Mouse (Mus musculus) CH12.LX (cell line): ENCODE data around the gene Plcg2. TPM values are rescaled to one million over a fixed set of nuclear protein-coding genes. Genes with fewer than 3 reads are reported as not detected.

Source experiments
- DNase-seq: peaks from one replicate; pipeline ENCODE4 v3.0.0-alpha.2; 2013; ENCODE audit errors: extremely low read depth
- H3K27ac ChIP-seq: 2 replicates; pipeline ENCODE4 v1.5.1; 2012; ENCODE audit warnings: low read depth, mild to moderate bottlenecking, control low read depth, moderate library complexity; ENCODE audit not compliant: insufficient read depth
- H3K27me3 ChIP-seq: replicated peaks from 2 replicates; pipeline ENCODE3; 2012; ENCODE audit warnings: inconsistent platforms
- H3K36me3 ChIP-seq, 2 experiments: replicated peaks in 1 of 2; 2 replicates each; pipeline versions ENCODE3 to v1.6.1; 2012; ENCODE audit warnings: inconsistent platforms in 1 of 2, low read length in 1 of 2, mild to moderate bottlenecking in 1 of 2, mixed read lengths in 1 of 2, moderate library complexity in 1 of 2; ENCODE audit not compliant: control insufficient read depth in 1 of 2, insufficient read depth in 1 of 2
- H3K4me1 ChIP-seq, 2 experiments: 2 replicates each; pipeline ENCODE4 v1.6.1; 2012; ENCODE audit warnings: inconsistent platforms in 1 of 2, moderate library complexity in 1 of 2; ENCODE audit not compliant: insufficient read depth in 2 of 2, control insufficient read depth in 1 of 2
- H3K4me2 ChIP-seq: 2 replicates; pipeline ENCODE4 v1.6.1; 2012; ENCODE audit warnings: low read depth, mild to moderate bottlenecking, control low read depth; ENCODE audit not compliant: poor library complexity, insufficient read depth, severe bottlenecking
- H3K4me3 ChIP-seq, 3 experiments: fragments of 150-350 bp in 1 of 3; sonication (generic) in 1 of 3; replicated peaks in 1 of 3; 2 replicates each; pipeline versions ENCODE3 to v1.5.1; 2011 to 2012; ENCODE audit warnings: low read depth in 2 of 3, low read length in 2 of 3, mild to moderate bottlenecking in 2 of 3, moderate library complexity in 2 of 3, control low read depth in 1 of 3, improper control_type of control experiment in 1 of 3, inconsistent platforms in 1 of 3, mixed read lengths in 1 of 3; ENCODE audit not compliant: poor library complexity in 1 of 3
- H3K79me2 ChIP-seq: replicated peaks from 2 replicates; pipeline ENCODE4 v1.6.1; 2012; ENCODE audit warnings: mild to moderate bottlenecking, moderate library complexity; ENCODE audit not compliant: control insufficient read depth, poor library complexity, insufficient read depth, severe bottlenecking; ENCODE audit errors: extremely low read depth
- H3K9ac ChIP-seq: 2 replicates; pipeline ENCODE4 v1.6.1; 2012; ENCODE audit warnings: low read depth, mild to moderate bottlenecking, control low read depth, moderate library complexity; ENCODE audit not compliant: insufficient read depth
- H3K9me3 ChIP-seq: replicated peaks from 2 replicates; pipeline ENCODE3; 2012; ENCODE audit warnings: low read length, inconsistent platforms, mixed read lengths
- BHLHE40 ChIP-seq: IDR thresholded peaks from 2 replicates; pipeline ENCODE4 v1.6.1; 2011; ENCODE audit warnings: mild to moderate bottlenecking, low read depth, low read length, improper control_type of control experiment
- CHD1 ChIP-seq: IDR thresholded peaks from 2 replicates; pipeline ENCODE4 v1.6.1; 2012; ENCODE audit warnings: low read depth, low read length, improper control_type of control experiment, inconsistent platforms
- CTCF ChIP-seq, 2 experiments: IDR thresholded peaks in 1 of 2; conservative IDR thresholded peaks in 1 of 2; 2 replicates each; pipeline ENCODE4 v1.5.1; 2011 to 2012; ENCODE audit warnings: low read depth in 2 of 2, low read length in 2 of 2, improper control_type of control experiment in 1 of 2, inconsistent platforms in 1 of 2, mild to moderate bottlenecking in 1 of 2, moderate library complexity in 1 of 2
- ELF1 ChIP-seq: IDR thresholded peaks from 2 replicates; pipeline ENCODE4 v1.6.1; 2014; ENCODE audit warnings: low read depth, mild to moderate bottlenecking, inconsistent platforms, low read length, improper control_type of control experiment
- ETS1 ChIP-seq: conservative IDR thresholded peaks from 2 replicates; pipeline ENCODE4 v1.6.1; 2012; ENCODE audit warnings: low read depth, mild to moderate bottlenecking, inconsistent platforms, low read length, improper control_type of control experiment, moderate library complexity
- GABPA ChIP-seq: IDR thresholded peaks from 2 replicates; pipeline ENCODE4 v1.6.1; 2012; ENCODE audit warnings: low read depth, low read length, improper control_type of control experiment, inconsistent platforms; ENCODE audit not compliant: insufficient replicate concordance
- HCFC1 ChIP-seq: IDR thresholded peaks from 2 replicates; pipeline ENCODE4 v1.6.1; 2012; ENCODE audit warnings: low read depth, mild to moderate bottlenecking, inconsistent platforms, low read length, improper control_type of control experiment
- JUN ChIP-seq: IDR thresholded peaks from 2 replicates; pipeline ENCODE4 v1.6.1; 2011; ENCODE audit warnings: low read depth, mild to moderate bottlenecking, low read length, improper control_type of control experiment, moderate library complexity; ENCODE audit not compliant: insufficient read depth
- JUND ChIP-seq: conservative IDR thresholded peaks from 2 replicates; pipeline ENCODE4 v1.6.1; 2011; ENCODE audit warnings: low read depth, low read length, improper control_type of control experiment
- KAT2A ChIP-seq: IDR thresholded peaks from 2 replicates; pipeline ENCODE4 v1.6.1; 2012; ENCODE audit warnings: low read length, improper control_type of control experiment, inconsistent platforms; ENCODE audit not compliant: insufficient replicate concordance
- MAFK ChIP-seq: IDR thresholded peaks from 2 replicates; pipeline ENCODE4 v1.6.1; 2011; ENCODE audit warnings: low read length, improper control_type of control experiment; ENCODE audit not compliant: insufficient replicate concordance
- MAZ ChIP-seq: IDR thresholded peaks from 2 replicates; pipeline ENCODE4 v1.6.1; 2012; ENCODE audit warnings: low read depth, mild to moderate bottlenecking, inconsistent platforms, low read length, improper control_type of control experiment, moderate library complexity
- MEF2A ChIP-seq: IDR thresholded peaks from 2 replicates; pipeline ENCODE4 v1.6.1; 2014; ENCODE audit warnings: low read depth, mild to moderate bottlenecking, inconsistent platforms, low read length, improper control_type of control experiment, borderline replicate concordance
- MXI1 ChIP-seq: IDR thresholded peaks from 2 replicates; pipeline ENCODE4 v1.6.1; 2011; ENCODE audit warnings: mild to moderate bottlenecking, low read depth, low read length, improper control_type of control experiment
- MYC ChIP-seq: IDR thresholded peaks from 2 replicates; pipeline ENCODE4 v1.6.1; 2011; ENCODE audit warnings: low read depth, mild to moderate bottlenecking, improper control_type of control experiment, low read length
- NRF1 ChIP-seq: IDR thresholded peaks from 2 replicates; pipeline ENCODE4 v1.6.1; 2014; ENCODE audit warnings: low read depth, mild to moderate bottlenecking, inconsistent platforms, low read length, improper control_type of control experiment, moderate library complexity
- PAX5 ChIP-seq: IDR thresholded peaks from 2 replicates; pipeline ENCODE4 v1.6.1; 2012; ENCODE audit warnings: low read length, inconsistent platforms, mixed read lengths
- POLR2A ChIP-seq: IDR thresholded peaks from 2 replicates; pipeline ENCODE4 v1.6.1; 2011; ENCODE audit warnings: low read depth, mild to moderate bottlenecking, improper control_type of control experiment, low read length
- POLR2AphosphoS2 ChIP-seq: IDR thresholded peaks from 2 replicates; pipeline ENCODE4 v1.6.1; 2011; ENCODE audit warnings: low read depth, low read length, improper control_type of control experiment
- RAD21 ChIP-seq: IDR thresholded peaks from 2 replicates; pipeline ENCODE4 v1.6.1; 2011; ENCODE audit warnings: low read depth, mild to moderate bottlenecking, low read length, improper control_type of control experiment, moderate library complexity
- RCOR1 ChIP-seq: conservative IDR thresholded peaks from 2 replicates; pipeline ENCODE4 v1.6.1; 2012; ENCODE audit warnings: low read depth, mild to moderate bottlenecking, inconsistent platforms, low read length, improper control_type of control experiment
- USF1 ChIP-seq: IDR thresholded peaks from 2 replicates; pipeline ENCODE4 v1.6.1; 2014; ENCODE audit warnings: low read depth, mild to moderate bottlenecking, inconsistent platforms, low read length, improper control_type of control experiment
- USF2 ChIP-seq: conservative IDR thresholded peaks from 2 replicates; pipeline ENCODE4 v1.6.1; 2011; ENCODE audit warnings: low read depth, low read length, improper control_type of control experiment
- ZC3H11A ChIP-seq: IDR thresholded peaks from 2 replicates; pipeline ENCODE4 v1.6.1; 2012; ENCODE audit warnings: low read depth, mild to moderate bottlenecking, inconsistent platforms, low read length, improper control_type of control experiment
- ZKSCAN1 ChIP-seq: IDR thresholded peaks from 2 replicates; pipeline ENCODE4 v1.6.1; 2012; ENCODE audit warnings: low read depth, inconsistent platforms, low read length, improper control_type of control experiment, borderline replicate concordance
- ZMIZ1 ChIP-seq: IDR thresholded peaks from 2 replicates; pipeline ENCODE4 v1.6.1; 2012; ENCODE audit warnings: low read depth, mild to moderate bottlenecking, inconsistent platforms, low read length, improper control_type of control experiment
- ZNF384 ChIP-seq: IDR thresholded peaks from 2 replicates; pipeline ENCODE4 v1.6.1; 2012; ENCODE audit warnings: low read depth, low read length, improper control_type of control experiment, inconsistent platforms
- dilution Hi-C: fragments of 300-500 bp; cut with MboI; formaldehyde crosslinking; loops from 2 replicates; pipeline ENCODE4 v1.14.3; 2020; ENCODE audit warnings: low sequenced_read_pairs; ENCODE audit not compliant: extremely low pct_unique_long_range_greater_than_20kb, extremely low pct_ligation_motif_present
- in situ Hi-C: fragments of 300-500 bp; cut with MboI; formaldehyde crosslinking; loops from 3 replicates; pipeline ENCODE4 v1.14.3; 2019; ENCODE audit warnings: low sequenced_read_pairs, low pct_ligation_motif_present, low pct_unique_long_range_greater_than_20kb, mixed read lengths
- polyA plus RNA-seq: library from polyadenylated mRNA; unstranded; fragments of >175 nt; gene quantifications from 2 replicates; pipeline ENCODE4 v1.2.1, GENCODE M21; 2012; ENCODE audit warnings: low read depth; ENCODE audit not compliant: insufficient read length
- total RNA-seq, 2 experiments: library from RNA; depleted of rRNA; stranded (reverse); fragments of 300-350 nt in 1 of 2; fragments of >200 nt in 1 of 2; gene quantifications; 2 replicates each; pipeline ENCODE4 v1.2.3; 2012 to 2014

Plcg2 gene
- total and polyA plus RNA-seq, 3 experiments = 129 to 196 (median 194) TPM

DNA sequence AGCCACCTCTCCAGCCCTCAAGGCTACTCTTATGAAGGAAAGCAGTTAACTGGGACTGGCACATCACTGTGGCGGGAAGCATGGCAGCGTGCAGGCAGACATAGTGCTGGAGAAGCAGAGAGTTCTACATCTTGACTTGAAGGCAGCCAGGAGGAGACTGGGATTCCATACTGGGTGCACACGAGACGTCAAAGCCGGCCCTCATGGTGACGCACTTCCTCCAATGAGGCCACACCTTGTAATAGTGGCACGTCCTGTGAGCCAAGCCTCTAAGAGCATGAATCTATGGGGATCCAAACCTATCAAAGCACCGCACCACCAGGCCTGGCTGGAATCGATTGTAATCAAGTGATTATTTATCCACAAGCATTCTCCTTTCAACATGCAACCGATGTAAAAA lies 30.6 kb upstream of the Plcg2 start:
- Histone ChIP-seq H3K4me1 (peaks cover 14 to 55% of the 10 kb centered on the region in 2 experiments), H3K27ac (no peak overlapping the region), H3K36me3 (no peaks in the 10 kb centered on the region), H3K4me2 (no peak overlapping the region), H3K9ac (no peak overlapping the region), H3K9me3 (no peaks in the 10 kb centered on the region), H3K4me3 (no peak overlapping the region), H3K27me3 (no peaks in the 10 kb centered on the region), H3K79me2 (no peaks in the 10 kb centered on the region)
- no peak for TF ChIP-seq MAZ
- no peak for TF ChIP-seq POLR2A
- TF ChIP-seq USF1 = no peak
- TF ChIP-seq GABPA = no peak
- no peak for TF ChIP-seq RCOR1
- TF ChIP-seq POLR2AphosphoS2 = no peak
- no peak for TF ChIP-seq CTCF (conservative IDR thresholded peaks at IDR 0.05 in 1 of 2, IDR thresholded peaks at IDR 0.05 in 1 of 2; ENCODE audit: low read depth in 2 of 2, low read length in 2 of 2)
- TF ChIP-seq NRF1 = no peak
- no peak for TF ChIP-seq ELF1
- no peak for TF ChIP-seq USF2
- no peak for TF ChIP-seq MAFK
- TF ChIP-seq CHD1 = no peak
- no peak for TF ChIP-seq MXI1
- no peak for TF ChIP-seq ZC3H11A
- TF ChIP-seq ETS1 = no peak
- TF ChIP-seq MEF2A = no peak
- no peak for TF ChIP-seq ZMIZ1
- no peak for TF ChIP-seq BHLHE40
- no peak for TF ChIP-seq HCFC1
- no peak for DNase-seq
- in situ Hi-C loops (no loop called here), dilution Hi-C loops (no loop called here)

- Histone ChIP-seq H3K4me2 (no peak overlapping the region), H3K79me2 (no peaks in the 10 kb centered on the region), H3K27me3 (no peaks in the 10 kb centered on the region), H3K27ac (no peak overlapping the region), H3K9me3 (no peaks in the 10 kb centered on the region), H3K9ac (no peak overlapping the region), H3K4me1 (peaks cover 14 to 58% of the 10 kb centered on the region in 2 experiments), H3K36me3 (no peaks in the 10 kb centered on the region), H3K4me3 (no peak overlapping the region)
- dilution Hi-C loops (no loop called here), in situ Hi-C loops (loop anchor here (5.0 to 10.0 kb wide), 4 partner anchors 82 to 475 kb away; partner anchors contain the start of gene Gcsh)
- TF ChIP-seq ZKSCAN1 (no peak), GABPA (no peak), KAT2A (no peak), USF2 (no peak), CHD1 (no peak), MAFK (no peak), CTCF (conservative IDR thresholded peaks at IDR 0.05 in 1 of 2, IDR thresholded peaks at IDR 0.05 in 1 of 2; ENCODE audit: low read depth in 2 of 2, low read length in 2 of 2) (no peak), ZNF384 (no peak), PAX5 (no peak), MYC (no peak), JUND (no peak), RCOR1 (no peak), MAZ (no peak), JUN (no peak), MEF2A (no peak), BHLHE40 (no peak), ZMIZ1 (no peak), RAD21 (no peak)
- DNase-seq = no peak
Observed at GRCm38 (mm10) chr8:117469431-117470341, 28.4 kb upstream of the Plcg2 start.
